Mouse (Mus musculus) heart, adult 9 months (tissue): Measurements from ENCODE around the gene Olfr810.

ENCODE experiments used
- DNase-seq, 2 experiments: peaks; one replicate each; pipeline ENCODE4 v3.0.0; 2022; ENCODE audit warnings: low spot score in 2 of 2

Olfr810 gene

GRCm38 (mm10) chr10:129794817-129795216 lies at the start of gene Olfr810:
Gene Olfr810 (minus strand): TSS chr10:129794917.
- no peak for DNase-seq

GRCm38 (mm10) chr10:129804296-129804695 lies 9.6 kb upstream of the Olfr810 start, which contains the start of gene Olfr811:
Gene Olfr811 (minus strand): TSS chr10:129804396.
- DNase-seq: no peak

GRCm38 (mm10) chr10:129778123-129778522 lies 16.6 kb downstream of the Olfr810 start:
- no peak for DNase-seq

- no peak for DNase-seq
These were observed 20.4 kb downstream of the Olfr810 start, which contains the start of gene Olfr809 for GRCm38 (mm10) chr10:129774338-129774737. Gene Olfr809 (plus strand): TSS chr10:129774638.

- DNase-seq: no peak
These were observed 29.5 kb downstream of the Olfr810 start, which contains the start of gene Olfr808 for GRCm38 (mm10) chr10:129765182-129765581. Gene Olfr808 (plus strand): TSS chr10:129765482.

- DNase-seq: no peak
These were observed 37.0 kb downstream of the Olfr810 start, which contains the start of gene Olfr807 for GRCm38 (mm10) chr10:129757693-129758092. Gene Olfr807 (minus strand): TSS chr10:129757793.

- DNase-seq: no peak
These were observed 52.9 kb downstream of the Olfr810 start, which contains the start of gene Olfr806 for GRCm38 (mm10) chr10:129741821-129742220. Gene Olfr806 (minus strand): TSS chr10:129741921.
